Mouse (Mus musculus) central nervous system, embryonic 18 days (tissue): ENCODE data around the gene Idua. TPM values are rescaled to one million over a fixed set of nuclear protein-coding genes. Genes with fewer than 3 reads are reported as not detected.

Experiments used
- polyA plus RNA-seq: library from polyadenylated mRNA; depleted of rRNA; stranded (reverse); fragments of >200 nt; gene quantifications from 2 replicates; pipeline ENCODE4 v1.2.3, GENCODE M21; 2012; rRNA removed

Gene Idua
- 14.8 and 15.1 TPM in 2 replicates for polyA plus RNA-seq

GRCm38 (mm10) chr5:108659698-108660631, at the start of gene Idua:
TSS of gene Idua (plus strand) at chr5:108660331.

GRCm38 (mm10) chr5:108629634-108630483, 30.3 kb upstream of the Idua start, which contains the start of the genes Gak and Tmem175:
TSS of gene Gak (minus strand) at chr5:108629755.
TSS of gene Tmem175 (plus strand) at chr5:108629770.

GRCm38 (mm10) chr5:108668977-108669936, 9.1 kb downstream of the Idua start, which contains the start of gene Dgkq:
TSS of gene Dgkq (minus strand) at chr5:108669672.

GRCm38 (mm10) chr5:108675251-108675816, 15.2 kb downstream of the Idua start, which contains the start of gene Slc26a1:
TSS of gene Slc26a1 (minus strand) at chr5:108675569.

GRCm38 (mm10) chr5:108692271-108692670, 32.1 kb downstream of the Idua start, which contains the start of gene Fgfrl1:
TSS of gene Fgfrl1 (plus strand) at chr5:108692382.

Other genes starting within 250 kb of the Idua start
- gene Atp5k, start 225.9 kb upstream of the Idua start, polyA plus RNA-seq = 217 and 232 TPM in 2 replicates
- gene Mfsd7a, start 211.4 kb upstream of the Idua start, polyA plus RNA-seq = 0.64 and 0.69 TPM in 2 replicates
- gene Pcgf3, start 199.1 kb upstream of the Idua start, polyA plus RNA-seq = 30.9 and 34.2 TPM in 2 replicates
- gene Cplx1, start 110.3 kb upstream of the Idua start, polyA plus RNA-seq = 34.0 and 34.5 TPM in 2 replicates
- 60.7 and 61.0 TPM in 2 replicates for gene Gak, start 30.6 kb upstream of the Idua start, polyA plus RNA-seq
- 31.7 and 33.5 TPM in 2 replicates for gene Tmem175, start 30.6 kb upstream of the Idua start, polyA plus RNA-seq
- gene Dgkq, start 9.3 kb downstream of the Idua start, polyA plus RNA-seq = 71.8 and 73.1 TPM in 2 replicates
- gene Slc26a1, start 15.2 kb downstream of the Idua start, polyA plus RNA-seq = 4.0 and 4.2 TPM in 2 replicates
- 13.7 and 18.8 TPM in 2 replicates for gene Fgfrl1, start 32.1 kb downstream of the Idua start, polyA plus RNA-seq
- gene Rnf212, start 114.7 kb downstream of the Idua start, polyA plus RNA-seq = not detected in 2 replicates
- gene Tmed11, start 135.0 kb downstream of the Idua start, polyA plus RNA-seq = not detected in 2 replicates
- not detected in 2 replicates for gene Vmn2r8, start 148.5 kb downstream of the Idua start, polyA plus RNA-seq
- gene Vmn2r9, start 192.3 kb downstream of the Idua start, polyA plus RNA-seq = not detected in 2 replicates